Mouse (Mus musculus) CH12F3 (cell line): ENCODE measurements around the gene Gm27179.
"Not testable (repeated sequence)": the region's sequence is repeated elsewhere in the genome, so short reads cannot be mapped to it uniquely, and the experiment has no call there.

Source experiments
- in situ Hi-C: fragments of 300-500 bp; cut with MboI; formaldehyde crosslinking; loops from 2 replicates; pipeline ENCODE4 v1.14.3; 2020; ENCODE audit warnings: low sequenced_read_pairs

The Gm27179 gene

GRCm38 (mm10) chr14:69473941-69474646 lies 38.3 kb downstream of the Gm27179 start:
- in situ Hi-C loops, result not testable (repeated sequence)

- in situ Hi-C loops, result not testable (repeated sequence)
These were observed 39.0 kb downstream of the Gm27179 start for GRCm38 (mm10) chr14:69473322-69473721.

GRCm38 (mm10) chr14:69470122-69470708 lies 42.1 kb downstream of the Gm27179 start:
- in situ Hi-C loops, result not testable (repeated sequence)

GRCm38 (mm10) chr14:69467612-69468366 lies 44.6 kb downstream of the Gm27179 start:
- in situ Hi-C loops, result not testable (repeated sequence)

GRCm38 (mm10) chr14:69464465-69464864 lies 47.9 kb downstream of the Gm27179 start:
- in situ Hi-C loops, result not testable (repeated sequence)
